ENCODE assay signal across 9 mouse cellular contexts in genomic region chr9:85328259-85328658, GRCm38 (mm10). TPM values are rescaled to one million over a fixed set of nuclear protein-coding genes. Genes with fewer than 3 reads are reported as not detected.
DNase-seq lines count a peak whose midpoint lies in the region; ATAC-seq and TF ChIP-seq lines count a peak whose summit lies in the region.
"Had no signal": no experiment of that assay in that cellular context is flagged by ENCODE, and none has a peak within 500 bp of the region (broad histone marks: within the 10 kb centered on the region; RNA-seq: fewer than 3 reads in every experiment).

No protein-coding gene starts in this region.

- peak; percentile 60 for ATAC-seq in CD4-positive, CD25-positive, alpha-beta regulatory T cell, adult 4 months
- peak; percentile 43 for ATAC-seq in forebrain, embryonic 11.5 days (replicated peaks; ENCODE audit: low FRiP score)
- ATAC-seq in heart, embryonic 16.5 days (replicated peaks; ENCODE audit: extremely low read depth, insufficient read depth, low FRiP score): peak; percentile 15; the same call in 1 of the 2 replicates
- peak; percentile 27 for ATAC-seq in liver, embryonic 14.5 days (ENCODE audit: insufficient read depth)
- ATAC-seq in stomach, embryonic 16.5 days (ENCODE audit: insufficient read depth, low FRiP score): peak; percentile 15

- TF ChIP-seq EP300 in liver, embryonic 14.5 days (IDR thresholded peaks at IDR 0.05; ENCODE audit: low read depth): no peak

- H3K27me3 ChIP-seq in forebrain, embryonic 11.5 days (ENCODE audit: control insufficient read depth, insufficient read depth, low read length): peaks cover 8% of the 10 kb centered on the region; the same call in 1 of the 2 replicates
- no peaks in the 10 kb centered on the region for H3K27me3 ChIP-seq in heart, embryonic 16.5 days (ENCODE audit: control insufficient read depth, insufficient read depth, low read length)
- no peaks in the 10 kb centered on the region; the same call in 1 of the 2 replicates for H3K27me3 ChIP-seq in liver, embryonic 14.5 days (ENCODE audit: control insufficient read depth, insufficient read depth, low read length)
- H3K27me3 ChIP-seq in stomach, embryonic 16.5 days (ENCODE audit: control insufficient read depth, insufficient read depth, low read length): no peaks in the 10 kb centered on the region

- H3K4me1 ChIP-seq in brown adipose tissue, adult 24 weeks (ENCODE audit: control insufficient read depth, insufficient read depth, insufficient read length, low read length): no peaks in the 10 kb centered on the region
- H3K4me1 ChIP-seq in forebrain, embryonic 11.5 days (replicated peaks; ENCODE audit: control insufficient read depth, insufficient read depth, low read length): peaks cover 3% of the 10 kb centered on the region; the same call in 1 of the 2 replicates
- H3K4me1 ChIP-seq in heart, embryonic 16.5 days (ENCODE audit: control insufficient read depth, insufficient read depth, low read length): peaks cover 9% of the 10 kb centered on the region; the same call in 1 of the 2 replicates
- H3K4me1 ChIP-seq in liver, embryonic 14.5 days (replicated peaks; ENCODE audit: control insufficient read depth in 2 of 2, insufficient read depth in 2 of 2, low read length in 1 of 2): no peaks in the 10 kb centered on the region
- H3K4me1 ChIP-seq in stomach, embryonic 16.5 days (ENCODE audit: control insufficient read depth, insufficient read depth, low read length): no peaks in the 10 kb centered on the region

- 2% methylated on average over 16 of the region's 16 CpGs for WGBS in forebrain, embryonic 11.5 days
- 2% methylated on average over 16 of the region's 16 CpGs for WGBS in heart, embryonic 16.5 days
- 2% methylated on average over 16 of the region's 16 CpGs for WGBS in liver, embryonic 14.5 days (ENCODE audit: insufficient replicate concordance)
- 2% methylated on average over 16 of the region's 16 CpGs for WGBS in stomach, embryonic 16.5 days

- DNase-seq in forebrain, embryonic 11.5 days (ENCODE audit: low spot score): peak; percentile 94
- peak; percentile 87 to 92 for DNase-seq in kidney, postnatal 25 days
- DNase-seq in liver, embryonic 14.5 days (ENCODE audit: low read depth in 3 of 3, low spot score in 3 of 3): peak; percentile 40 to 42 (median 41)
- DNase-seq in neural tube, embryonic 10.5 days (ENCODE audit: extremely low spot score, low spot score): peak; percentile 93

- peak; percentile 96 for TF ChIP-seq CTCF in liver, embryonic 14.5 days (IDR thresholded peaks at IDR 0.05; ENCODE audit: low read depth)

- H3K9ac ChIP-seq in forebrain, embryonic 11.5 days (ENCODE audit: low read length): peak overlapping the region; percentile 47
- H3K9ac ChIP-seq in heart, embryonic 16.5 days (ENCODE audit: low read length): peak overlapping the region; percentile 82
- peak overlapping the region; percentile 25 for H3K9ac ChIP-seq in liver, embryonic 14.5 days (replicated peaks)
- peak overlapping the region; percentile 84 for H3K9ac ChIP-seq in stomach, embryonic 16.5 days (ENCODE audit: low read length)

- peak overlapping the region; percentile 72 for H3K4me3 ChIP-seq in brown adipose tissue, adult 24 weeks (ENCODE audit: insufficient read depth, low read depth, low read length)
- peak overlapping the region; percentile 53 for H3K4me3 ChIP-seq in forebrain, embryonic 11.5 days (ENCODE audit: low read depth, low read length)
- H3K4me3 ChIP-seq in heart, embryonic 16.5 days (ENCODE audit: low read length): peak overlapping the region; percentile 67
- peak overlapping the region; percentile 65 to 67 for H3K4me3 ChIP-seq in liver, embryonic 14.5 days (ENCODE audit: insufficient read depth in 1 of 2, low read depth in 2 of 2, low read length in 2 of 2)
- peak overlapping the region; percentile 84 for H3K4me3 ChIP-seq in stomach, embryonic 16.5 days (replicated peaks; ENCODE audit: low read length)

- peak overlapping the region; percentile 90 for H3K4me2 ChIP-seq in forebrain, embryonic 11.5 days (ENCODE audit: low read depth, low read length, severe bottlenecking)
- H3K4me2 ChIP-seq in heart, embryonic 16.5 days (ENCODE audit: low read depth, low read length): peak overlapping the region; percentile 81
- peak overlapping the region; percentile 74 for H3K4me2 ChIP-seq in liver, embryonic 14.5 days (ENCODE audit: low read depth)
- peak overlapping the region; percentile 84 for H3K4me2 ChIP-seq in stomach, embryonic 16.5 days (ENCODE audit: low read depth, low read length)

- peak overlapping the region; percentile 72 for H3K27ac ChIP-seq in brown adipose tissue, adult 24 weeks (replicated peaks; ENCODE audit: low read depth, low read length)
- no peak overlapping the region for H3K27ac ChIP-seq in forebrain, embryonic 11.5 days (ENCODE audit: low read depth, low read length)
- peak overlapping the region; percentile 88 for H3K27ac ChIP-seq in heart, embryonic 16.5 days (ENCODE audit: low read length)
- peak overlapping the region; percentile 3; the same call in 1 of the 2 replicates for H3K27ac ChIP-seq in liver, embryonic 14.5 days
- H3K27ac ChIP-seq in stomach, embryonic 16.5 days (ENCODE audit: low read length): peak overlapping the region; percentile 90

- no peaks in the 10 kb centered on the region for H3K36me3 ChIP-seq in forebrain, embryonic 11.5 days (ENCODE audit: control insufficient read depth, insufficient read depth, low read length)
- 0 out of 2 replicates have a peak, but pooled peaks cover 3% of the 10 kb centered on the region for H3K36me3 ChIP-seq in heart, embryonic 16.5 days (ENCODE audit: control insufficient read depth, insufficient read depth)
- H3K36me3 ChIP-seq in liver, embryonic 14.5 days (replicated peaks; ENCODE audit: control insufficient read depth, insufficient read depth, low read depth): no peaks in the 10 kb centered on the region
- H3K36me3 ChIP-seq in stomach, embryonic 16.5 days (ENCODE audit: control insufficient read depth, insufficient read depth, low read length): no peaks in the 10 kb centered on the region

- H3K9me3 ChIP-seq in forebrain, embryonic 11.5 days (ENCODE audit: control insufficient read depth, low read length): no peaks in the 10 kb centered on the region
- no peaks in the 10 kb centered on the region for H3K9me3 ChIP-seq in heart, embryonic 16.5 days (replicated peaks; ENCODE audit: control insufficient read depth, low read length)
- no peaks in the 10 kb centered on the region for H3K9me3 ChIP-seq in liver, embryonic 14.5 days (ENCODE audit: control insufficient read depth, low read length)
- no peaks in the 10 kb centered on the region for H3K9me3 ChIP-seq in stomach, embryonic 16.5 days (replicated peaks; ENCODE audit: control insufficient read depth, low read length)

RNA-seq across cellular contexts. Expression of gene Tent5a, which starts 1.1 kb away (rescaled TPM):
- polyA plus RNA-seq in CD4-positive, CD25-positive, alpha-beta regulatory T cell, adult 4 months (2017; shearing (Covaris generic)): 10 to 100 TPM in 1 of 2 experiments, 1 to 10 TPM in 1; 9.1 to 11.6 TPM
- polyA plus RNA-seq in brown adipose tissue, adult 24 weeks (2012; ENCODE audit: insufficient read depth, insufficient read length, missing spikeins): 8.0 and 17.4 TPM in 2 replicates
- polyA plus RNA-seq in forebrain, embryonic 11.5 days (2014; fragmentation: Nextera tagmentation; extraction: Ambion mirVana): 1.9 and 2.4 TPM in 2 replicates
- polyA plus RNA-seq in heart, embryonic 16.5 days (2015; fragmentation: Nextera tagmentation; extraction: Ambion mirVana): 10.1 and 10.5 TPM in 2 replicates
- 3.6 and 5.0 TPM in 2 replicates for polyA plus RNA-seq in liver, embryonic 14.5 days (2012; rRNA removed)
- 8.1 and 10.5 TPM in 2 replicates for polyA plus RNA-seq in liver, embryonic 14.5 days (2014; fragmentation: Nextera tagmentation; extraction: Ambion mirVana)
- polyA plus RNA-seq in stomach, embryonic 16.5 days (2015; fragmentation: Nextera tagmentation; extraction: Ambion mirVana): 24.1 and 24.2 TPM in 2 replicates

RNA-seq across cellular contexts. Expression of gene Gm11114, which starts 15.7 kb away (rescaled TPM):
- polyA plus RNA-seq in CD4-positive, CD25-positive, alpha-beta regulatory T cell, adult 4 months (2017; shearing (Covaris generic)): not detected
- polyA plus RNA-seq in brown adipose tissue, adult 24 weeks (2012; ENCODE audit: insufficient read depth, insufficient read length, missing spikeins): not detected in 2 replicates
- polyA plus RNA-seq in forebrain, embryonic 11.5 days (2014; fragmentation: Nextera tagmentation; extraction: Ambion mirVana): not detected in 2 replicates
- polyA plus RNA-seq in heart, embryonic 16.5 days (2015; fragmentation: Nextera tagmentation; extraction: Ambion mirVana): not detected in 2 replicates
- not detected in 2 replicates for polyA plus RNA-seq in liver, embryonic 14.5 days (2012; rRNA removed)
- not detected in 2 replicates for polyA plus RNA-seq in liver, embryonic 14.5 days (2014; fragmentation: Nextera tagmentation; extraction: Ambion mirVana)
- not detected in 2 replicates for polyA plus RNA-seq in stomach, embryonic 16.5 days (2015; fragmentation: Nextera tagmentation; extraction: Ambion mirVana)
- polyA plus RNA-seq: gonadal fat pad, adult 2 months had no signal

Comparison
In these comparisons a context has a peak if more than half of its experiments do, and no peak if none do; other contexts are left out.
1. DNase-seq: peak in every context shown above with its lines; median percentile 94 in forebrain, embryonic 11.5 days; 93 in neural tube, embryonic 10.5 days; 90 in kidney, postnatal 25 days; 41 in liver, embryonic 14.5 days.
2. H3K9ac ChIP-seq: peak in every context shown above with its lines; median percentile 84 in stomach, embryonic 16.5 days; 82 in heart, embryonic 16.5 days; 47 in forebrain, embryonic 11.5 days; 25 in liver, embryonic 14.5 days.